Mouse (Mus musculus) WW6 (cell line): ENCODE measurements around the gene Slc30a2.

Source experiments
- DNase-seq: peaks from one replicate; pipeline ENCODE4 v3.0.0-alpha.2; 2013; ENCODE audit warnings: low read depth, low spot score

Gene Slc30a2

DNA sequence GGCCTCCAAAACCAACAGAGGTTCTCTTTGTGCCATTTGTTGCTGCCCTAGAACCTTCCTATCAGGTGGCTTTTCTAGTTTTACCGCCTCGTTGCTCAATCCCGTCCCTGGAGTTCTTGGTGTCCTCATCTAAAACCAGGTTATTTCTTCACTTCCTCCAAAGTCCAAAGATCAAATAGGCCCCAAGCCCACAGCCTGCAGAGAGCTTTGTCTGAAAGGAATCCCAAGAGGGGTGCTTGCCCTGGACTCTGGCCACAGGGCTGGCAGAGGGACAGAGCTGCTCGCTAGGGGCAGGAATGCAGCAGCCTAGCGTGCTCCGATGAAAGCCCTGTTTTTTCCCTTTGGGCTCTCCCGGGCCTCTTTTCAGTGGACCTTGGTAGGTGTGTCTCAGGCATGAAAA, 54.1 kb downstream of the Slc30a2 start:
- DNase-seq: no peak

GRCm38 (mm10) chr4:134397732-134398131, 54.8 kb downstream of the Slc30a2 start:
- no peak for DNase-seq

- DNase-seq: no peak
These were observed 57.2 kb downstream of the Slc30a2 start for GRCm38 (mm10) chr4:134400206-134400605.

GRCm38 (mm10) chr4:134401181-134401661, 58.2 kb downstream of the Slc30a2 start:
- DNase-seq: no peak

GRCm38 (mm10) chr4:134401856-134402570, 59.0 kb downstream of the Slc30a2 start:
- DNase-seq: no peak

DNA sequence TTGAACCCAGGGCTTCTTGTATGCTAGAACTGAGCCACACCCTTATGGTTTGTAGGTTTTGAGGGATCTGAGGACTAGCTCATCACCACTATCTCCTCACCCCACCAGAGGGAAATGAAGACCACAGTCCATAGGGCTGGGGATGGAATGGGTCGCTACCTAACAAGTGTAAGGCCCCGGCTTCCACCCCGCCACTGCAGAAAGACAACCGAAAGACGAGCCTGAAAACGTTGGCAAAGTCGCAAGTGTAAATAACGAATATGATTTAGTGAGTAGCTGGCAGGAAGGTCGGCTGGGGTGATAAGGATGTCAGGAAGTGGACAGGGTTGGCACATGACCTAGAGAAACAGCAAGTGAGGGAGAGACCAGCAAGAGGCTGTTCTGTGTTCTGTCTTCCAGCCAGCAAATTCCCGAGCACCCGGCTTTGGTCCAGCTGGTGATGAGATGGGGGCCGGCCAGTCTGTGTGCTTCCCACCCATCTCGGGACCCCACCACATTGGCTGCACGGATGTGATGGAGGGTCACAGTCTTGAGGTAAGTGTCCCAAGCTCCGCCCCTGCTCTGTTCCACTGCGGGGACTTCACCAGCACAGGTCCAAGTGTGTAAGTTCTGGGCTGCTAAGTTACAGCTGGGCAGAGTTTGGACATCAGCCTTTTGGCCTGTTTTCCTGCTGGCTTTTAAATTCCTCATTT, 59.7 kb downstream of the Slc30a2 start:
- no peak for DNase-seq

GRCm38 (mm10) chr4:134403721-134404120, 60.7 kb downstream of the Slc30a2 start:
- DNase-seq: no peak
